Mouse (Mus musculus): ENCODE data around the gene Tmprss11a. TPM values are rescaled to one million over a fixed set of nuclear protein-coding genes. Genes with fewer than 3 reads are reported as not detected.

Gene Tmprss11a
- polyA plus RNA-seq (2015; fragmentation: Illumina TruSeq; extraction: RNeasy Lipid Tissue Mini Kit (QIAGEN cat#74804); ENCODE audit: low read depth, low replicate concordance), result 0.27 TPM

DNA sequence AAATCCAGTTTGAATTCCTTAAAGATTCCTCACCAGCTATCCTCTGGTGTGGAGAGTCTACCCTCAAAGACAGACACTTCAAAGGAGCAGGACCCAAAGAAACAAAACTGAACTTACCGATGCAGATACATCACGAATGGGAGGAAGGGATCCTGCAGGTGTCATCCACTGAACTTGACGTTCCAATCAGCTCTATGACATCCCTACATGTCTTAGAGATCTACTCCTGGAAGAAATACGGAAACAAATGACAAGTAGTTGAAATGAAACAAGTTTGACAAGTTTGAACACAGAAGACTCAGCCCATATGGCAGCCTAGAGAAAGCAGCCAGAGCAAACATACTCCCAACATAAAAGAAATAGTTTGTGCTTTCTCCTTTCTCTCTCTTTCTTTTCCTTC is at the start of gene Tmprss11a:
TSS of gene Tmprss11a (minus strand) at position 101 of the 400 bp plus-strand sequence.

GRCm38 (mm10) chr5:86518500-86518899 is 49.7 kb upstream of the Tmprss11a start, which contains the start of gene Tmprss11g:
Gene Tmprss11g (minus strand): TSS chr5:86518600.

GRCm38 (mm10) chr5:86373320-86373719 is 95.5 kb downstream of the Tmprss11a start, which contains the start of gene Tmprss11d:
Gene Tmprss11d (minus strand): TSS chr5:86373420.

Other genes starting within 250 kb of the Tmprss11a start
- not detected for gene Tmprss11c, start 179.7 kb downstream of the Tmprss11a start, polyA plus RNA-seq (2015; fragmentation: Illumina TruSeq; extraction: RNeasy Lipid Tissue Mini Kit (QIAGEN cat#74804); ENCODE audit: low read depth, low replicate concordance)
- not detected for gene Tmprss11d, start 95.6 kb downstream of the Tmprss11a start, polyA plus RNA-seq (2015; fragmentation: Illumina TruSeq; extraction: RNeasy Lipid Tissue Mini Kit (QIAGEN cat#74804); ENCODE audit: low read depth, low replicate concordance)
- not detected for gene Tmprss11g, start 49.6 kb upstream of the Tmprss11a start, polyA plus RNA-seq (2015; fragmentation: Illumina TruSeq; extraction: RNeasy Lipid Tissue Mini Kit (QIAGEN cat#74804); ENCODE audit: low read depth, low replicate concordance)
- not detected for gene Tmprss11f, start 163.4 kb upstream of the Tmprss11a start, polyA plus RNA-seq (2015; fragmentation: Illumina TruSeq; extraction: RNeasy Lipid Tissue Mini Kit (QIAGEN cat#74804); ENCODE audit: low read depth, low replicate concordance)
- not detected for gene Tmprss11b, start 207.4 kb upstream of the Tmprss11a start, polyA plus RNA-seq (2015; fragmentation: Illumina TruSeq; extraction: RNeasy Lipid Tissue Mini Kit (QIAGEN cat#74804); ENCODE audit: low read depth, low replicate concordance)